Mouse (Mus musculus): ENCODE measurements around the gene Ddx11. TPM values are rescaled to one million over a fixed set of nuclear protein-coding genes. Genes with fewer than 3 reads are reported as not detected.

Gene Ddx11
- total RNA-seq (2014; rRNA removed) = 5.6 and 5.7 TPM in 2 replicates
- polyA plus RNA-seq (2015; fragmentation: Nextera tagmentation; extraction: Ambion mirVana) = 1.4 and 2.3 TPM in 2 replicates

DNA sequence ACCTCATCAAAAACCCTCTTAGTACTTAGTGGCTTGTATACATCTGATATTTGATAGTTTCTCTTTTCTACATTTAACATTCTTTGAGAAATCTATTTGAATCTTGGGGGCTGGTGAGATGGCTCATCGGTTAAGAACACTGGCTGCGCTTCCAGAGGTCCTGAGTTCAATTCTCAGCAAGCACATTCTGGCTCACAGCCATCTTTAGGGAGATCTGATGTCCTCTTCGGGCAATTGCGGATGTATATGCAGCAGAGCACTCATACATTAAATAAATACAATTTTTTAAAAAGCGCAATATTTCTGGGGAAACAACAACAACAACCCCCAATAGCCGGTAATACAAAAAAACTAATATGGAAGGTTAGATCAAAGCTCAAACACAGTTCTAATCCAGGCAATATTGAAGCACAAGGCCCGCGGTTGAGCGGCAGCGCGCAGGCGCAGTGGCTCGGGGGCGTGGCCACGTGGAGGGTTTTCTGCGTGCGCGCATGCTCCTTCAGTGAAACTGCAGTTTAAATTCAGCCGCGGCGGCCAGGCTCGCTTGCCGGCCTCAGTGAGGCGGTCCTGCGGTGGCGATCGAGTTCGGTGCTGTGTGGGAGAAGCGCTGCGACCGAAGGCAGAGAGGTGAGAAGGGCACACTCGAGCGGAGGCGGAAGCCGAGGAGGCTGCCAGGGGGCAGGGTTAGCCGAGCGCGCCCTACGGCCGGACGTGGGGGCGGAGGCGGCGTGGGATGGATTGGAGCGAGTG, at the start of gene Ddx11:
TSS of gene Ddx11 (plus strand) at position 455 of the 750 bp plus-strand sequence.
- no peak; the same call in 1 of the 2 replicates for TF ChIP-seq CTCF (IDR thresholded peaks at IDR 0.05; ENCODE audit: low read depth)
- H3K27ac ChIP-seq (ENCODE audit: low read depth, low read length) = no peak within 1 kb of the TSS
- peak within 1 kb of the TSS; percentile 62 for H3K4me2 ChIP-seq (ENCODE audit: low read depth)
- peak; percentile 95 for DNase-seq
- H3K4me1 ChIP-seq (ENCODE audit: insufficient read depth) = no peaks in the 10 kb centered on the region
- 5% methylated on average over 45 of the region's 45 CpGs for WGBS
- H3K36me3 ChIP-seq (ENCODE audit: insufficient read depth) = peaks cover 18% of the 10 kb centered on the region
- ATAC-seq = peak; percentile 90
- no peaks in the 10 kb centered on the region for H3K9me3 ChIP-seq (ENCODE audit: low read length)
- peak within 1 kb of the TSS; percentile 81 for H3K4me3 ChIP-seq (ENCODE audit: low read depth, low read length)
- peak within 1 kb of the TSS; percentile 51 for H3K9ac ChIP-seq
- no peaks in the 10 kb centered on the region for H3K27me3 ChIP-seq (ENCODE audit: insufficient read depth, low read length)

DNA sequence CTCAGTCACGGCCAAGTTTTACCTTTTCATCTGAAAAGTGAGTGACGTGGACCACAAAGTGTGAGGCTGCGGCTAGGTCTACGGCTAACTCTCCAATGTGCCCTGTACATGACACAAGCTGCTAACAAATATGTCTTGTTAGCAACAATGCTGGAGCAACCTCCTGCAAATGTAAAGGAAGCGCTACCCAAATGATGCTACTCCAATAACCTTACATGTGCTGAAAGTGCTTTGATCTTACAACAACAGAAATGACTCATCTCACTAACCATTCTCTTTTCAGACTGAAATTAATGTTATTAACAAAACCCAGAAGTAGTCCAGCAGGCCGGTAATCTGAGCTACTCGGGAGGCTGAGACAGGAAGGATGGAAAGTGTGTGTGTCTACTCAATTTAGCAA, 49.3 kb upstream of the Ddx11 start:
- peaks cover 14% of the 10 kb centered on the region; the same call in 1 of the 2 replicates for H3K4me1 ChIP-seq (ENCODE audit: insufficient read depth)
- DNase-seq (no peak), ATAC-seq (no peak)
- no peak for TF ChIP-seq CTCF (IDR thresholded peaks at IDR 0.05; ENCODE audit: low read depth)
- no peaks in the 10 kb centered on the region for H3K9me3 ChIP-seq (ENCODE audit: low read length)
- 87% methylated on average over 7 of the region's 7 CpGs for WGBS
- no peak overlapping the region for H3K9ac ChIP-seq
- H3K4me2 ChIP-seq (ENCODE audit: low read depth) = no peak overlapping the region
- no peak overlapping the region for H3K27ac ChIP-seq (ENCODE audit: low read depth, low read length)
- H3K36me3 ChIP-seq (ENCODE audit: insufficient read depth) = no peaks in the 10 kb centered on the region
- H3K27me3 ChIP-seq (ENCODE audit: insufficient read depth, low read length) = no peaks in the 10 kb centered on the region
- no peak overlapping the region for H3K4me3 ChIP-seq (ENCODE audit: low read depth, low read length)

DNA sequence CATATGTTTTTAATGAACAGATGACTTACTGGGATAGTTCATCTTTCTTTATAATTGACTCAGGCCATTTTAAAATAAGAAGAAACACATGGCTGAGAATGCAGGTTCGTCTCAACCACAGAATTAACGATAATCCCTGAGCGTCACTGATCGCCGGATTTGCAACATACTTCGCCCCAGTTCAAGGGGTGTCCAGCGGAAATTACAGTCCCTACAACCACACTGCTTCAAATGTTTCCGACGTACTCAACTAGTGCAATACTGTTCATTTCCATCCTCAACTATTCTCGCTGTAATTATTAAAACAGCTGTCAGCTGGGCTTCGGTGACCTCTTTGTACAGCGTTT, 47.5 kb upstream of the Ddx11 start:
- Histone ChIP-seq H3K27me3 (ENCODE audit: insufficient read depth, low read length) (no peaks in the 10 kb centered on the region), H3K4me3 (ENCODE audit: low read depth, low read length) (peak overlapping the region; percentile 94), H3K4me1 (ENCODE audit: insufficient read depth) (peaks cover 14% of the 10 kb centered on the region; the same call in 1 of the 2 replicates), H3K4me2 (ENCODE audit: low read depth) (peak overlapping the region; percentile 61), H3K9me3 (ENCODE audit: low read length) (no peaks in the 10 kb centered on the region), H3K36me3 (ENCODE audit: insufficient read depth) (peaks cover 14% of the 10 kb centered on the region), H3K9ac (peak overlapping the region; percentile 87), H3K27ac (ENCODE audit: low read depth, low read length) (peak overlapping the region; percentile 97)
- ATAC-seq (no peak), DNase-seq (no peak)
- no peak for TF ChIP-seq CTCF (IDR thresholded peaks at IDR 0.05; ENCODE audit: low read depth)
- WGBS = 2% methylated on average over 12 of the region's 12 CpGs

DNA sequence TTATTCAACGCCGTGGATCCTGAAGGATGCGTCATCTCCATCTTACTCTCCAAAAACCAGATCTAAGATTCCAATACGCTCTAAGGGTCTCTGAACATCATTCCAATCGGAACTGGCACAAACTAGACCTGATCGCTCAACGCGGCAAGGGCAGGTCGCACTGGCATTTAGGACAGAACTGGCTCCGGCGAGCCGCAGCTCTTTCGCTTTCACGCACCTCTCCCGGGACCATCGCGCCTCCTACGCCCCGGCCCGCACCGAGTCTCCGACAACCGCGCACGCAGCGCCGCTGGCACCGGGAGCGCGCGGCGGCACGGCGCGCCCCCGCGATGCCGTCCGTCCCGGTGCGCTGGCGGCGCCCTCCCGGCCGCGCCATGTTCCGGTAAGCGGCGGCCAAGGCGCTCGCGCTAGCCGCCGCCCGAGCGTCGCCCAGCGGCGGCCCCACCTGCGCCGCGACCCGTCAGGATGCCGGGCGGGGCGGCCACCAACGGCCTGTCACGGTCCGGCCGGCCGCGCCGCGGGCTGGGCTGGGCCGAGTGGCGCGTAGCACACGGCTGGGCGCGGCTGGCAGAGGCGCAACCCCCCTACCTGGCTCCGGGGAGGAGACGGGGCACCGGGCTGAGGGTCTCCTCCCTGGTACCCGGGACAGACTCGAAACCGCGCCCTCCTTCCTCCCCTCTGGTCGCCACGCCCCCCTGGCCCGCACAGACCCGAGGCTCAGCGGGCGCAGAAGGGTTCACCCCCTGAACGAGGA, 47.0 kb upstream of the Ddx11 start:
- under 1% methylated on average over 88 of the region's 95 CpGs for WGBS
- peak overlapping the region; percentile 94 for H3K4me3 ChIP-seq (ENCODE audit: low read depth, low read length)
- ATAC-seq = peak; percentile 70
- H3K4me1 ChIP-seq (ENCODE audit: insufficient read depth) = peaks cover 14% of the 10 kb centered on the region; the same call in 1 of the 2 replicates
- no peaks in the 10 kb centered on the region for H3K27me3 ChIP-seq (ENCODE audit: insufficient read depth, low read length)
- no peaks in the 10 kb centered on the region for H3K9me3 ChIP-seq (ENCODE audit: low read length)
- peak overlapping the region; percentile 97 for H3K27ac ChIP-seq (ENCODE audit: low read depth, low read length)
- peak overlapping the region; percentile 87 for H3K9ac ChIP-seq
- peak; percentile 59 for DNase-seq
- peak overlapping the region; percentile 61 for H3K4me2 ChIP-seq (ENCODE audit: low read depth)
- peaks cover 18% of the 10 kb centered on the region for H3K36me3 ChIP-seq (ENCODE audit: insufficient read depth)
- no peak for TF ChIP-seq CTCF (IDR thresholded peaks at IDR 0.05; ENCODE audit: low read depth)

DNA sequence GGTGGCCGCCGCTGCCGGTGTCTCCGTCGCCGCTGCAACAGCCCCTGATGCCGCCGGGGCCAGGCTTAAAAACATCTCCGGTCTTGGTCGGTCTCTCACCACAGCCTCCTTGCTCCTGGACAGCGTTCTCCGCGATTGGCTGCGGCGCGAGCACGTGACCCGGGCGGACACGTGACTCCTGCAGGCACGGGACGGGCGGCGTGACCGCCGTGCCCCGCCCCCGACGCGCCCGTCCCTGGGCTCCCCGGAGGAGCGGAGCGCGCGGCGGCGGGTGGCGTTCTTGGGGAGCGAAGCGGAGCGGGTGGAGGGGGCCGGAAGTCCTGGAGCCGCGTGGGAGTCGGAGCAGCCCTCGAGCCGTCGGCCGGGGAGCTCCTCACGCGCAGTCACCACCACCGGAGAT, 46.4 kb upstream of the Ddx11 start, which contains the start of gene Ankrd12:
TSS of gene Ankrd12 (minus strand) at position 156 of the 400 bp plus-strand sequence.
- DNase-seq (peak; percentile 97), ATAC-seq (peak; percentile 96)
- H3K4me2 ChIP-seq (ENCODE audit: low read depth) = peak within 1 kb of the TSS; percentile 68
- peaks cover 18% of the 10 kb centered on the region for H3K36me3 ChIP-seq (ENCODE audit: insufficient read depth)
- peak within 1 kb of the TSS; percentile 87 for H3K9ac ChIP-seq
- no peaks in the 10 kb centered on the region for H3K27me3 ChIP-seq (ENCODE audit: insufficient read depth, low read length)
- H3K4me3 ChIP-seq (ENCODE audit: low read depth, low read length) = peak within 1 kb of the TSS; percentile 94
- no peaks in the 10 kb centered on the region for H3K9me3 ChIP-seq (ENCODE audit: low read length)
- TF ChIP-seq CTCF (IDR thresholded peaks at IDR 0.05; ENCODE audit: low read depth) = no peak
- 9% methylated on average over 53 of the region's 53 CpGs for WGBS
- peaks cover 14% of the 10 kb centered on the region; the same call in 1 of the 2 replicates for H3K4me1 ChIP-seq (ENCODE audit: insufficient read depth)
- H3K27ac ChIP-seq (ENCODE audit: low read depth, low read length) = peak within 1 kb of the TSS; percentile 97

DNA sequence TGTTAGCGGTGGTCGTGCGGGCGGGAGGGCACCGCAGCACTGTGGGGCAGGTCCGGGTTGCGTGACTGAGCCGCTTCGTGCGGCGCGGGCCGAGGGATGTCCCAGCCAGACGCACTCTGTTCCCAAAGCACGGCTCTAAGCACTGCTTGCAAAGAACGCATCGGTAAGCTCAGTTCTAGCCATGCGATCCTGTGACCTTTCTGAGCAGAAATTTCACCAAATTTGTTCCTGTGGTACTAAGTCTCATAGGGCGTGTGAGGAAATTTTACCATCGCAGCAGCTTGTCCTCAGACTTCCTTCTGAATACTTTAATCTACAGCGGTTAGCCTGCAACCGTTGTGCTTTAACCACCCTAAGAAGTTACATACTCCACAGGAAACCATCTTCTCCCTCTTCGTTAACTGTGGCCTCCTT, 45.9 kb upstream of the Ddx11 start:
- H3K9ac ChIP-seq = peak overlapping the region; percentile 87
- peak overlapping the region; percentile 97 for H3K27ac ChIP-seq (ENCODE audit: low read depth, low read length)
- under 1% methylated on average over 23 of the region's 23 CpGs for WGBS
- DNase-seq = no peak
- ATAC-seq = peak; percentile 58
- H3K4me2 ChIP-seq (ENCODE audit: low read depth) = peak overlapping the region; percentile 68
- no peaks in the 10 kb centered on the region for H3K9me3 ChIP-seq (ENCODE audit: low read length)
- H3K27me3 ChIP-seq (ENCODE audit: insufficient read depth, low read length) = no peaks in the 10 kb centered on the region
- no peak for TF ChIP-seq CTCF (IDR thresholded peaks at IDR 0.05; ENCODE audit: low read depth)
- H3K4me3 ChIP-seq (ENCODE audit: low read depth, low read length) = peak overlapping the region; percentile 94
- H3K36me3 ChIP-seq (ENCODE audit: insufficient read depth) = peaks cover 18% of the 10 kb centered on the region
- H3K4me1 ChIP-seq (ENCODE audit: insufficient read depth) = peaks cover 12% of the 10 kb centered on the region; the same call in 1 of the 2 replicates
